Mouse (Mus musculus) embryonic fibroblast, embryonic 13.5 days (primary cell): Measurements from ENCODE around the gene Susd3.

Experiments used
- CTCF ChIP-seq: IDR thresholded peaks from 2 replicates; pipeline ENCODE4 v1.5.1; 2011; ENCODE audit warnings: mild to moderate bottlenecking, control low read depth, low read length, moderate library complexity, borderline replicate concordance; ENCODE audit not compliant: insufficient read depth
- POLR2A ChIP-seq: IDR thresholded peaks from 2 replicates; pipeline ENCODE4 v1.6.1; 2011; ENCODE audit warnings: low read depth, mild to moderate bottlenecking, control low read depth, low read length, moderate library complexity

GRCm38 (mm10) chr13:49246626-49247025, 1.9 kb downstream of the Susd3 start:
- no peak for TF ChIP-seq CTCF
- no peak for TF ChIP-seq POLR2A
